Mouse (Mus musculus) hindbrain, embryonic 15.5 days (tissue): ENCODE data around the gene Zfp629. TPM values are rescaled to one million over a fixed set of nuclear protein-coding genes. Genes with fewer than 3 reads are reported as not detected.

ENCODE experiments used
- ATAC-seq: fragments of 200-750 bp; cut with Nextera tagmentation; 2 replicates; pipeline ENCODE4 v1.8.0; 2017; ENCODE audit warnings: low read depth, moderate number of reproducible peaks, moderate TSS enrichment; ENCODE audit not compliant: low FRiP score
- H3K27ac ChIP-seq: fragments of 300-500 bp; sonication (generic); replicated peaks from 2 replicates; pipeline ENCODE4 v1.5.1; 2015; ENCODE audit warnings: mild to moderate bottlenecking, inconsistent platforms
- H3K27me3 ChIP-seq: fragments of 300-500 bp; sonication (generic); 2 replicates; pipeline ENCODE4 v1.6.1; 2015; ENCODE audit warnings: control low read depth, inconsistent platforms
- H3K36me3 ChIP-seq: fragments of 300-500 bp; sonication (generic); 2 replicates; pipeline ENCODE4 v1.6.1; 2015; ENCODE audit warnings: control low read depth, inconsistent platforms
- H3K4me1 ChIP-seq: fragments of 300-500 bp; sonication (generic); replicated peaks from 2 replicates; pipeline ENCODE4 v1.6.1; 2015; ENCODE audit warnings: control low read depth, inconsistent platforms
- H3K4me2 ChIP-seq: fragments of 300-500 bp; sonication (generic); 2 replicates; pipeline ENCODE4 v1.6.1; 2015; ENCODE audit warnings: moderate library complexity, mild to moderate bottlenecking, inconsistent platforms
- H3K4me3 ChIP-seq: fragments of 300-500 bp; sonication (generic); 2 replicates; pipeline ENCODE4 v1.5.1; 2015; ENCODE audit warnings: mild to moderate bottlenecking, inconsistent platforms
- H3K9ac ChIP-seq: fragments of 300-500 bp; sonication (generic); 2 replicates; pipeline ENCODE4 v1.6.1; 2015; ENCODE audit warnings: inconsistent platforms
- H3K9me3 ChIP-seq: fragments of 300-500 bp; sonication (generic); 2 replicates; pipeline ENCODE4 v1.6.1; 2016; ENCODE audit warnings: control low read depth, inconsistent platforms
- whole genome bisulfite sequencing: fragments of 180-500 bp; shearing (Covaris S2); methylation state at CpG from one replicate; pipeline ENCODE4 v1.1.7; 2015; 5-methylcytosine and 5-hydroxymethylcytosine counted together
- polyA plus RNA-seq: library from polyadenylated mRNA; unstranded; fragments of >200 nt; fragmentation: Nextera tagmentation; extraction: Ambion mirVana; gene quantifications from 2 replicates; pipeline ENCODE4 v1.2.1, GENCODE M21; 2015

The Zfp629 gene
- polyA plus RNA-seq, 1 experiment from 2014 or later = 18.7 TPM

- no peaks in the 10 kb centered on the region for H3K27me3 ChIP-seq
- peak within 1 kb of the TSS; percentile 81 for H3K27ac ChIP-seq
- peak within 1 kb of the TSS; percentile 81 for H3K9ac ChIP-seq
- WGBS = under 1% methylated on average over 50 of the region's 50 CpGs
- peak within 1 kb of the TSS; percentile 94 for H3K4me2 ChIP-seq
- H3K4me3 ChIP-seq = peak within 1 kb of the TSS; percentile 84
- ATAC-seq = peak; percentile 97
- no peaks in the 10 kb centered on the region for H3K9me3 ChIP-seq
- peaks cover 39% of the 10 kb centered on the region for H3K36me3 ChIP-seq
- H3K4me1 ChIP-seq = peaks cover 20% of the 10 kb centered on the region
Observed at GRCm38 (mm10) chr7:127588011-127588871, 27.4 kb downstream of the Zfp629 start, which contains the start of the genes Ccdc189 and Rnf40. Gene Ccdc189, minus strand, starts transcription at chr7:127588595. Gene Rnf40, plus strand, starts transcription at chr7:127588767.

GRCm38 (mm10) chr7:127587196-127587595 lies 28.4 kb downstream of the Zfp629 start:
- Histone ChIP-seq H3K9me3 (no peaks in the 10 kb centered on the region), H3K9ac (peak overlapping the region; percentile 46; the same call in 1 of the 2 replicates), H3K4me3 (peak overlapping the region; percentile 84), H3K4me1 (peaks cover 20% of the 10 kb centered on the region), H3K27me3 (no peaks in the 10 kb centered on the region), H3K36me3 (peaks cover 39% of the 10 kb centered on the region), H3K4me2 (peak overlapping the region; percentile 94), H3K27ac (0 out of 2 replicates have a peak overlapping the region, but pooled peaks have one; percentile 81)
- WGBS = 69% methylated on average over 5 of the region's 5 CpGs
- no peak for ATAC-seq

DNA sequence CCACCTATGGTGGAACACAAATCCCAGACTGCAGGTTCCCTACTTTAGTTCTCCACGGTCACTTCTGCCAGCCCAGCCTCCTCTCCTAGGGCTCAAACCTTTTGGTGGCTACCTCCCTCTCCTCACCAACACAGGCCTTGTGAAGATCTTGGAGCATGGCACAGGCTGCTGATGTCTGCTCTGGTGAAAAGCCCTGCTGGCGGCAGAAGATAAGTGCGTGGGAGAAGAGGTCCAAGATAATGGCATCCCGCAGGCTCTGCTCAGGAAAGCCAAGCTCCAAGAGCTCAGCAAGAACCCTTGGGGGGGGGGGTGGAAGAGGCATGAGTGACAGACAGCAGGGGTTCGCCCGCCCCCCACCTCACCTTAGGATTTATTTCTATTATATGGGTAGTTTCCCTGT lies 29.4 kb downstream of the Zfp629 start:
- Histone ChIP-seq H3K27me3 (no peaks in the 10 kb centered on the region), H3K4me2 (no peak overlapping the region), H3K27ac (no peak overlapping the region), H3K4me3 (no peak overlapping the region), H3K4me1 (peaks cover 20% of the 10 kb centered on the region), H3K9me3 (no peaks in the 10 kb centered on the region), H3K9ac (no peak overlapping the region), H3K36me3 (peaks cover 38% of the 10 kb centered on the region)
- WGBS = 93% methylated on average over 6 of the region's 6 CpGs
- ATAC-seq = no peak

GRCm38 (mm10) chr7:127585031-127585430 lies 30.6 kb downstream of the Zfp629 start:
- ATAC-seq = no peak
- Histone ChIP-seq H3K4me2 (no peak overlapping the region), H3K9me3 (no peaks in the 10 kb centered on the region), H3K4me1 (peaks cover 20% of the 10 kb centered on the region), H3K36me3 (peaks cover 39% of the 10 kb centered on the region), H3K4me3 (no peak overlapping the region), H3K27me3 (no peaks in the 10 kb centered on the region), H3K27ac (no peak overlapping the region), H3K9ac (no peak overlapping the region)
- 86% methylated on average over 7 of the region's 7 CpGs for WGBS

DNA sequence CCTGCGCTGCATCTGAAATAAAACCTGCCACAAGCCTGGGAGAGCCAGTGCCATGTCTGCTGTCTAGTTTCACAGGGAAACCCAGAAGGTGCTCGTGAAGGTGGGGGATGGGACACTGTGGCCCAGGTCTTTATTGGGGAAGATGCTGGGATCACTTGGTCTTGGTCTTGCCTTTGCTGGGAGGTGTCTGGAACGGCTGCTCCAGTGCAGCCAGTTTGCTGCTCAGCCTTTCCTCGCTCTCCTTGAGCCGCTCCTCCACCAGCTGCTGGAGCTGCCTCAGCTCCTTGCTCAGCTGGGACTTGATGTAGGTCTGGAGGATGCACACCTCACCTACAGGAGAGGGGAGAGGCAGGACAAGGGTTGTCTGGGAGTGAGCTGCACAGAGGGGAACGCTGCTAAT lies 32.3 kb downstream of the Zfp629 start:
- ATAC-seq = no peak
- Histone ChIP-seq H3K4me2 (no peak overlapping the region), H3K4me3 (no peak overlapping the region), H3K4me1 (peaks cover 10% of the 10 kb centered on the region), H3K27me3 (no peaks in the 10 kb centered on the region), H3K27ac (no peak overlapping the region), H3K36me3 (peaks cover 50% of the 10 kb centered on the region), H3K9me3 (no peaks in the 10 kb centered on the region), H3K9ac (no peak overlapping the region)
- 95% methylated on average over 6 of the region's 6 CpGs for WGBS

DNA sequence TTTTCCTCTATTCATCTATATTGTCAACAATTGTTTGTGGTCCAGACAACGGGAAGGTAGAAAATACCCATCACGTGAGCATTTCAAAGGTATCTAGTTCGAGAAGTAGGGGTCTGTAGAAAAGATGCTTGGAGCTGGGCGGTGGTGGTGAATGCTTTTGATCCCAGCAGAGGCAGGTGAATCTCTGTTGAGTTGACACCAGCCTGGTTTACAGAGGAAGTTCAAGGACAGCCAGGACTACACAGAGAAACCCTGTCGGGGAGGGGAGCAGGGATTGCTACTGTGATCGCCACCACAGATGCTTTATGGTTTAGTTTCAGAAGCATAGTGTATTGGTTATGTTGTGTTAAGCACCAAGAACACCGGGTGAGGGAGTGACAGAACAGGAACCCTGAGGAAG lies 41.5 kb downstream of the Zfp629 start:
- Histone ChIP-seq H3K4me1 (peaks cover 27% of the 10 kb centered on the region), H3K36me3 (peaks cover 12% of the 10 kb centered on the region; the same call in 1 of the 2 replicates), H3K9ac (peak overlapping the region; percentile 90), H3K9me3 (no peaks in the 10 kb centered on the region), H3K27me3 (no peaks in the 10 kb centered on the region), H3K27ac (peak overlapping the region; percentile 79), H3K4me3 (peak overlapping the region; percentile 92), H3K4me2 (peak overlapping the region; percentile 97)
- ATAC-seq = no peak
- WGBS = 23% methylated on average over 7 of the region's 7 CpGs

- Histone ChIP-seq H3K9ac (peak overlapping the region; percentile 90), H3K36me3 (peaks cover 17% of the 10 kb centered on the region; the same call in 1 of the 2 replicates), H3K4me2 (peak overlapping the region; percentile 97), H3K27me3 (no peaks in the 10 kb centered on the region), H3K4me3 (peak overlapping the region; percentile 92), H3K27ac (peak overlapping the region; percentile 79), H3K4me1 (peaks cover 27% of the 10 kb centered on the region), H3K9me3 (no peaks in the 10 kb centered on the region)
- ATAC-seq = peak; percentile 4; the same call in 1 of the 2 replicates
- WGBS = 1% methylated on average over 28 of the region's 28 CpGs
Observed at GRCm38 (mm10) chr7:127573503-127574008, 42.0 kb downstream of the Zfp629 start.

DNA sequence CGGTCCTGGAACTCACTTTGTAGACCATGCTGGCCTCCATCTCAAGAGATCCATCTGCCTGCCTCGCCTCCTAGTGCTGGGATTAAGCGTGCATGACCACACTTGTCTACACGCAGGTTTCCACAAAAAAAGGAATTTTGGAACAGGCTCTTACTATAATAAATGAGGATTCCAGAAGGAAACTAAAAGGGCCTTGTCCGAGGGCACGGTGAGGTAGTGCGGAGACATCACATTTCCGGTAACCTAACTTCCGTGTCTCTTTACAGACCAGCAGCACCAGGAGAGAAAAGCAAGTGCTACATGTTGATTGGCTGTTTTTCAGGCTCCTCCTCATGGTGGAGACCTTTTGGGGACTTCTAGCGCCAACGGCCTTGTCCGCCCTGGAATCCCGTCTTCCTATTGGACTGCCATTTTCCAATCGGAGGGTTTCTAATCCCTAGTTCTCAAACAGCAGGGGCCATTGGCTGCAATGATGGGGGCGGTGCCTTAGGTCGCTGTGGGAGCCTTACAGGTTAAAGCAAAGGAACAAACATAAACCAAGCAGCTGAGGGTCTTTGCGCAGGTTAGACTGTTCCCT lies 42.6 kb downstream of the Zfp629 start, which contains the start of gene Phkg2:
Gene Phkg2 (plus strand): TSS at position 446 of the 577 bp plus-strand sequence.
- H3K4me1 ChIP-seq = peaks cover 27% of the 10 kb centered on the region
- ATAC-seq = peak; percentile 99
- WGBS = 0% methylated on average over 17 of the region's 17 CpGs
- H3K27ac ChIP-seq = peak within 1 kb of the TSS; percentile 79
- peaks cover 14% of the 10 kb centered on the region; the same call in 1 of the 2 replicates for H3K36me3 ChIP-seq
- peak within 1 kb of the TSS; percentile 92 for H3K4me3 ChIP-seq
- H3K9me3 ChIP-seq = no peaks in the 10 kb centered on the region
- H3K9ac ChIP-seq = peak within 1 kb of the TSS; percentile 90
- H3K4me2 ChIP-seq = peak within 1 kb of the TSS; percentile 97
- H3K27me3 ChIP-seq = no peaks in the 10 kb centered on the region

- 62% methylated on average over 6 of the region's 6 CpGs for WGBS
- Histone ChIP-seq H3K4me3 (no peak overlapping the region), H3K4me2 (no peak overlapping the region), H3K36me3 (peaks cover 63% of the 10 kb centered on the region), H3K9ac (no peak overlapping the region), H3K27ac (0 out of 2 replicates have a peak overlapping the region, but pooled peaks have one; percentile 42), H3K9me3 (no peaks in the 10 kb centered on the region), H3K4me1 (no peaks in the 10 kb centered on the region), H3K27me3 (no peaks in the 10 kb centered on the region)
- ATAC-seq = no peak
Observed at GRCm38 (mm10) chr7:127564381-127565150, 51.0 kb downstream of the Zfp629 start.

DNA sequence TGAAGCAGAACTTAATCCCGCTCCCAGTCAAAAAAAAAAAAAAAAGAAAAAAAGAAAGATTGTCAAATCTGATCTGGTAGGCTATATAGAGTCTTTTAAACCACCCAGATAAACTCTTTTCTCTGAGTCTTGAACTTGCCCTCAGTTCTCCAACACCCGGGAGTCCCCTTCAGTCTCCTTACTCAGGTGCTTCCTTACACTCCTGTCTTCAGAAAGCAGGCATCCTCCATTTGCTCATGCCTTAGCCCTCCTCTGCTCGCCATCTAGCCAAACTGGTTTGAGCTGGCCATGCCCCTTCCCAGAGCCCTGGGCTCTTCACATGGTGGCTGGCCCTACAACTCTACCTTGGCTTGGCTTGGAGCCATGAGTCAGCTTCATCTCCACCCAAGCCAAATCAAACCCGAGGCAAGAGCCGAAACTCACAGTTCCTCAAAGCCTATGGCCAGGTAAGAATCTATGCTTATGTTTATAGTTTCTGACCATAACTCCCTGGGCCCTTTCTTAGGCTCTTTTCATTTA lies 54.2 kb downstream of the Zfp629 start, which contains the start of gene Tmem265:
Gene Tmem265 (plus strand): TSS at position 51 of the 519 bp plus-strand sequence.
- Histone ChIP-seq H3K27me3 (no peaks in the 10 kb centered on the region), H3K4me1 (no peaks in the 10 kb centered on the region), H3K9me3 (no peaks in the 10 kb centered on the region), H3K4me3 (no peak within 1 kb of the TSS), H3K9ac (no peak within 1 kb of the TSS), H3K27ac (no peak within 1 kb of the TSS), H3K36me3 (peaks cover 71% of the 10 kb centered on the region), H3K4me2 (no peak within 1 kb of the TSS)
- ATAC-seq = no peak
- 90% methylated on average over 5 of the region's 5 CpGs for WGBS

DNA sequence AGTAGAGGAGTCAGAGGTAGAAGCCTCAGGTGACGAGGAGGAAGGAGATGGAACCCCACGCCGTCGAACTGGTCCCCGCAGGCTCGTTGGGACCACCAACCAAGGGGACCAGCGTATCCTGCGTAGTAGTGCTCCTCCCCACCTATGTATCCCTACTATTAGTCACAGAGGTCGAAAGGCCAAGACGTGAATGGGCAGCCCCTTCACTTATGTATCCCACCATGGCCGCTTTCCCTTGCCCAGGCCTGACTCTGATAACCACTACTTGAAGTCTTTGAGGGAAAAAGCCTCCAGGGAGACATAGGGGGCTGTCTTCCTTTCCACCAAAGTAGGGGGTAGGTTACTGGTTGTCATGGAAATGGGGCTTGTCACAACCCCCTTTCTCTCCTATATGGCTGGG lies 55.0 kb downstream of the Zfp629 start:
- H3K9ac ChIP-seq = no peak overlapping the region
- 92% methylated on average over 11 of the region's 11 CpGs for WGBS
- H3K4me3 ChIP-seq = no peak overlapping the region
- no peak for ATAC-seq
- peaks cover 73% of the 10 kb centered on the region for H3K36me3 ChIP-seq
- H3K4me1 ChIP-seq = no peaks in the 10 kb centered on the region
- H3K4me2 ChIP-seq = no peak overlapping the region
- no peaks in the 10 kb centered on the region for H3K9me3 ChIP-seq
- H3K27me3 ChIP-seq = no peaks in the 10 kb centered on the region
- no peak overlapping the region for H3K27ac ChIP-seq
